Mouse (Mus musculus) embryonic facial prominence, embryonic 14.5 days (tissue): ENCODE data around the gene Sco2. TPM values are rescaled to one million over a fixed set of nuclear protein-coding genes. Genes with fewer than 3 reads are reported as not detected.

Experiments
- ATAC-seq: fragments of 200-750 bp; cut with Nextera tagmentation; 2 replicates; pipeline ENCODE4 v1.8.0; 2017; ENCODE audit warnings: low read depth, moderate number of reproducible peaks, moderate TSS enrichment
- DNase-seq: peaks from one replicate; pipeline ENCODE4 v3.0.0-alpha.2; 2015; ENCODE audit warnings: low spot score
- H3K27ac ChIP-seq: fragments of 300-500 bp; sonication (generic); replicated peaks from 2 replicates; pipeline ENCODE4 v1.5.1; 2014; ENCODE audit warnings: low read depth, mild to moderate bottlenecking, low read length, moderate library complexity
- H3K27me3 ChIP-seq: fragments of 300-500 bp; sonication (generic); replicated peaks from 2 replicates; pipeline ENCODE4 v1.6.1; 2014; ENCODE audit warnings: low read length; ENCODE audit not compliant: control insufficient read depth, insufficient read depth
- H3K36me3 ChIP-seq: fragments of 300-500 bp; sonication (generic); 2 replicates; pipeline ENCODE4 v1.6.1; 2014; ENCODE audit warnings: low read length, mixed read lengths; ENCODE audit not compliant: control insufficient read depth, insufficient read depth
- H3K4me1 ChIP-seq: fragments of 300-500 bp; sonication (generic); 2 replicates; pipeline ENCODE4 v1.6.1; 2014; ENCODE audit warnings: antibody characterized with exemption, low read length; ENCODE audit not compliant: control insufficient read depth, insufficient read depth
- H3K4me2 ChIP-seq: fragments of 300-500 bp; sonication (generic); 2 replicates; pipeline ENCODE4 v1.6.1; 2014; ENCODE audit warnings: low read depth, mild to moderate bottlenecking, low read length, moderate library complexity, mixed read lengths
- H3K4me3 ChIP-seq: fragments of 300-500 bp; sonication (generic); 2 replicates; pipeline ENCODE4 v1.5.1; 2014; ENCODE audit warnings: low read depth, mild to moderate bottlenecking, low read length
- H3K9ac ChIP-seq: fragments of 300-500 bp; sonication (generic); 2 replicates; pipeline ENCODE4 v1.6.1; 2014; ENCODE audit warnings: low read depth, mild to moderate bottlenecking, low read length, moderate library complexity, mixed read lengths
- H3K9me3 ChIP-seq: fragments of 300-500 bp; sonication (generic); 2 replicates; pipeline ENCODE4 v1.6.1; 2016; ENCODE audit warnings: low read length; ENCODE audit not compliant: control insufficient read depth
- WGBS: fragments of 180-500 bp; shearing (Covaris S2); extraction: QIAGEN DNeasy Blood & Tissue Kit; methylation state at CpG from one replicate; pipeline ENCODE4 v1.1.7; 2014; 5-methylcytosine and 5-hydroxymethylcytosine counted together
- polyA plus RNA-seq: library from polyadenylated mRNA; unstranded; fragments of >200 nt; fragmentation: Nextera tagmentation; extraction: Ambion mirVana; gene quantifications from 2 replicates; pipeline ENCODE4 v1.2.1, GENCODE M21; 2014

Gene Sco2
- 6.0 and 6.3 TPM in 2 replicates for polyA plus RNA-seq

DNA sequence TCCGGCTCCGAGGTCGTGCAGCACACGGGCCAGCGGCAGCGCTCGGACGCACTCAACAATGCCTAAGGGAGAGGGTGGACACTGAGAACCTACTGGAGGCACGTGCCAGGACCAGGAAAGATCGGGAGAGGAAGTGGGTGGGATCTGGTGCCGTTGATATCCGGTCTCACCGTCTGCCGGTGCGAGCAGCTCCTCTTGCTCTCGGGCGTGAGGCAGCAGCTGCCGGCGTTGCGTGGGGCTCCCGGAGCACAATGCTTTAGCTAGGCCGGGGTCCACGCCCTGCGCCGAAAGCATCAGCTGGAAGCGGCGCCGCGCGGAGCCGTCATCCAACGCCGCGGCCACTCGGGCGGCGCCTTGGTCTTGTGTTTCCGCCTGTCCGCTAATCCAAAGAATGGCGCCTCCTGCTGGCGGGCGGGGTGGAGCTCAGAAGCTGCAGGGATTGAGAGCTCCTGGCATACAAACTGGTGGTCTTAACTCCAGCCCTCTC lies at the start of gene Sco2:
Sco2 (minus strand) TSS at position 85 of the 487 bp plus-strand sequence.
- peak within 1 kb of the TSS; percentile 84 for H3K9ac ChIP-seq
- peak within 1 kb of the TSS; percentile 86 for H3K27ac ChIP-seq
- H3K36me3 ChIP-seq, result peaks cover 40% of the 10 kb centered on the region
- ATAC-seq (peak; percentile 81), DNase-seq (peak; percentile 90)
- no peaks in the 10 kb centered on the region for H3K9me3 ChIP-seq
- peak within 1 kb of the TSS; percentile 92 for H3K4me2 ChIP-seq
- H3K4me1 ChIP-seq, result peaks cover 14% of the 10 kb centered on the region; the same call in 1 of the 2 replicates
- WGBS, result 1% methylated on average over 26 of the region's 42 CpGs
- peak within 1 kb of the TSS; percentile 72 for H3K4me3 ChIP-seq
- peaks cover 35% of the 10 kb centered on the region for H3K27me3 ChIP-seq

DNA sequence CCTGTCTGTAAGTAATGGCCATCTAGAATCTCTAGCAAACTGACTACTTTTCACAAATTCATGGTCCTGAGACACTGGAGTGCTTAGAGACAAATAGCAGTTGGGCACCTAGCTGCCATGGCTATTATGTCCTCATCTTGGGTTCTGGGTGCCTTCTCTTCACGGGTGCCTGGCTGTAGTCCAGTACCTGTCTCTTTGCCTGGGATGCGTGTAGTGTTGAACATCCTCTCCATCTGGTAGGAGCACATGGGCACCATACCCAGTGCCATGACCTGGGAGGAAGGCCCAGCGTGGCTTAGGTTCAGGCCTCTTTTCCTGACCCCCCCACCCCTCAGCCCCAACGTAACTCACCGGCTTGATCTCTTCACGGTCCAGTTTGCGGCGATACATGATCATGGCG lies 48.3 kb upstream of the Sco2 start:
- DNase-seq, result no peak
- Histone ChIP-seq H3K9me3 (no peaks in the 10 kb centered on the region), H3K36me3 (peaks cover 23% of the 10 kb centered on the region), H3K9ac (no peak overlapping the region), H3K27ac (no peak overlapping the region), H3K27me3 (no peaks in the 10 kb centered on the region), H3K4me2 (no peak overlapping the region), H3K4me1 (no peaks in the 10 kb centered on the region), H3K4me3 (no peak overlapping the region)
- 89% methylated on average over 9 of the region's 9 CpGs for WGBS
- ATAC-seq, result no peak

DNA sequence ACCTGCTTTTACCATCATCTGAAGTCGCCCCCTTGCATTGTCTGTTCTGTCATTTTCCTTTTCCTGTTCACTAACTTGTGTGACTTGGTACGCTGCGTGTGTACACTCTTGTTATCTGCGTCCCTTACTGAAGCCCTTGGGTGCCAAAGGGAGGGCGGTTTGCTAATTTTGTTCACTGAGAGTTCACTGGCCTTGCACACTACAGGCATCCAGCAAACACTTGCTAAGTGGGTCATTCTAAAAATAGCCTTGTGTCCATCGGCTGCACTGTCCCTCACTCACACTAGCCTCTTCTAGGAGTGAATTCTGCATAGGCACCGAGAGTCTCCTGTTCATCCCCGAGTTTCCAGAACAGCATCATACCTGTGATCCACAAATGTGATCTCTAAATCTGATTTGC lies 41.6 kb upstream of the Sco2 start:
- H3K9ac ChIP-seq, result no peak overlapping the region
- no peak overlapping the region for H3K27ac ChIP-seq
- no peak overlapping the region for H3K4me2 ChIP-seq
- no peaks in the 10 kb centered on the region for H3K27me3 ChIP-seq
- ATAC-seq (no peak), DNase-seq (no peak)
- WGBS, result 85% methylated on average over 8 of the region's 8 CpGs
- H3K36me3 ChIP-seq, result peaks cover 8% of the 10 kb centered on the region; the same call in 1 of the 2 replicates
- no peaks in the 10 kb centered on the region for H3K4me1 ChIP-seq
- H3K9me3 ChIP-seq, result no peaks in the 10 kb centered on the region
- H3K4me3 ChIP-seq, result no peak overlapping the region

DNA sequence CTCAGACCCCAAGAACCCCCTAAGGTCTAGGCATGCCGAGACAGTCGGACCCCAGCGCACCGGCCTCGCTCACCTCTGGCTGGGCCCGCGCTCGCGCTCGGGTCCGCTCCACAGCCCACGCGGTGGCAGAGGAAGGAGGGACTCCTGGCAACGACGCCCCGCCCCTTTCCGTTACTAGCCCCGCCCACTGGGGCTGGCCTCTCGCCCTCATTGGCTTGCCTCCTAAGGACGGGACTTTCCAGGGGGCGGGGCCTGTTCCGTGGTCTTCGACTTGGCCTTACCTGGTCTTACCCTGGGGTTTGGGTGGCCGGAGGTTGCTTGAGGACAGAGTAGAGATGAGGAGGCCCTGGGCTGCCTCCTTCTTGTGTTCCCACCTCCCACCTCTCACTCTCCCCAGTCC lies 36.5 kb upstream of the Sco2 start, which contains the start of gene Syce3:
Syce3 (minus strand) TSS at position 386 of the 400 bp plus-strand sequence.
- no peak within 1 kb of the TSS for H3K27ac ChIP-seq
- H3K27me3 ChIP-seq, result no peaks in the 10 kb centered on the region
- no peaks in the 10 kb centered on the region for H3K4me1 ChIP-seq
- no peak within 1 kb of the TSS for H3K4me2 ChIP-seq
- peaks cover 10% of the 10 kb centered on the region; the same call in 1 of the 2 replicates for H3K9me3 ChIP-seq
- no peaks in the 10 kb centered on the region for H3K36me3 ChIP-seq
- no peak within 1 kb of the TSS for H3K9ac ChIP-seq
- ATAC-seq (no peak), DNase-seq (no peak)
- no peak within 1 kb of the TSS for H3K4me3 ChIP-seq
- WGBS, result 81% methylated on average over 11 of the region's 24 CpGs

DNA sequence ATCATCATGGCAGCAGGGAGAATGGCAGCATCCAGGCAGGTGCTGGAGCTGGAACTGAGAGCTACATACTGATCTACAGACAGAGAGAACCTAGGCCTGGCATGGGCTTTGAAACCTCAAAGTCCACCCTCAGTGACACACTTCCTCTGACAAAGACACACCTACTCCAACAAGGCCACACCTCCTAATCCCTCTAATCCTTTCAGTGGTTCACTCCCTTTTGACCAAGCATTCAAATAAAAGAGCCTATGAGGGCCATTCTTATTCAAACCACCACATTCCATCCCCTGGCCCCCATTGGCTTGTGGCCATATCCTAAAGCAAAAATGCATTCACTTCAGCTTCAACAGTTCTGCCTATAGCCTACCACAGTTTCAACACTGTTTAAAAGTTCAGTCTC lies 33.0 kb upstream of the Sco2 start:
- H3K4me3 ChIP-seq, result no peak overlapping the region
- H3K27ac ChIP-seq, result no peak overlapping the region
- no peak overlapping the region for H3K9ac ChIP-seq
- no peaks in the 10 kb centered on the region for H3K4me1 ChIP-seq
- DNase-seq (no peak), ATAC-seq (no peak)
- H3K27me3 ChIP-seq, result no peaks in the 10 kb centered on the region
- peaks cover 10% of the 10 kb centered on the region; the same call in 1 of the 2 replicates for H3K9me3 ChIP-seq
- no peak overlapping the region for H3K4me2 ChIP-seq
- no peaks in the 10 kb centered on the region for H3K36me3 ChIP-seq

DNA sequence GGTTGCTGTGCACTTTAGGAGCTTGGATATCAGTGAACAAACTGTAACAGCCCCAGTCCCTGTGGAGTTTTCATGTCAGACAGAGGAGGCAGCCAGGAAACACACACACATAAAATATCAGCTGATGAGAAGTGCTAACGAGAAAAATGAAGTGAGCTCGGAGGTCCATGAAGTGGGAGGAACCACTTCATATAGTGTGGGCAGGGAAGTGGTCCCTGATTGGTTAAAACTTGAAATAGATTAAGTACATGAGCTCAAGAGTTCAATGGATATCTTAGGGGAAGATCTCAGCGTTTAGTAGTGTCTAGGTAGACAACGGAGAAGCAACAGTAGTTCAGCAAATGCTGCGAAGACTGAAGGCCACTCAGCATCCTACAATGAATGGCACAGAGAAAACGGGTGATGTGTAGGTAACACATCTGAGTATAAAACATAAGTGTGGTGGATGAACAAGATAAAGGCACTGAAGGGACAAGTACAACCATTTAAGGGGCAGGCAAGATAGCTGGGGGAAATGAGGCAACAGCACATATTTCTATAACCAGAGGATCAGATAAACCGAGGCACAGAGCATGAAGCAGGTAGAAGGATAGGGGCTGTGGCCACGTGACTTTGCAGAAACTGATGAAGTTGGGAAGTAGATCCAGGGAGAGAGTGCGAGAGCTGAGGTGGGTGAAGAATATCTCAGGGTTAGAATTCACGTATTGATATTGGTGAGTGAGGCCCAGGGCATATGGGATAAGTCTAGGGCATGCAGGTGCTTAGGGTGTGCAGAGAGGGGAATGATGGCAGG lies 31.4 kb upstream of the Sco2 start:
- H3K36me3 ChIP-seq, result no peaks in the 10 kb centered on the region
- DNase-seq, result no peak
- no peaks in the 10 kb centered on the region for H3K4me1 ChIP-seq
- no peak overlapping the region for H3K27ac ChIP-seq
- no peaks in the 10 kb centered on the region for H3K27me3 ChIP-seq
- no peak for ATAC-seq
- peaks cover 10% of the 10 kb centered on the region; the same call in 1 of the 2 replicates for H3K9me3 ChIP-seq
- no peak overlapping the region for H3K4me2 ChIP-seq
- H3K9ac ChIP-seq, result no peak overlapping the region
- H3K4me3 ChIP-seq, result no peak overlapping the region
- WGBS, result 79% methylated on average over 10 of the region's 10 CpGs

DNA sequence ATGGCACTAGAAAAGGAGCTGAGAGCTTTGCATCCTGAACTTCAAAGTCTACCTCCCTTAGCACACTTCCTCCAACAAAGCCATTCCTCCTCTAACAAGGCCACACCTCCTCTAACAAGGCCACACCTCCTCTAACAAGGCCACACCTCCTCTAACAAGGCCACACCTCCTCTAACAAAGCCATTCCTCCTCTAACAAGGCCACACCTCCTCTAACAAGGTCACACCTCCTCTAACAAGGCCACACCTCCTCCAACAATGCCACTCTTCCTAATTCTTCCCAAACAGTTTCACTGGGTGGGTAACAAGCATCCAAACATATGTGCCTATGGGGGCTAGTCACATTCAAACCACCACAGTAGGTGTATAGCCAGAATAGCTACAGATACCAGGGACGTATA lies 28.8 kb upstream of the Sco2 start:
- ATAC-seq (no peak), DNase-seq (no peak)
- Histone ChIP-seq H3K4me3 (no peak overlapping the region), H3K27me3 (no peaks in the 10 kb centered on the region), H3K4me2 (no peak overlapping the region), H3K4me1 (no peaks in the 10 kb centered on the region), H3K27ac (no peak overlapping the region), H3K36me3 (no peaks in the 10 kb centered on the region), H3K9ac (no peak overlapping the region), H3K9me3 (0 out of 2 replicates have a peak, but pooled peaks cover 5% of the 10 kb centered on the region)
- 92% methylated on average over 1 of the region's 1 CpGs for WGBS

DNA sequence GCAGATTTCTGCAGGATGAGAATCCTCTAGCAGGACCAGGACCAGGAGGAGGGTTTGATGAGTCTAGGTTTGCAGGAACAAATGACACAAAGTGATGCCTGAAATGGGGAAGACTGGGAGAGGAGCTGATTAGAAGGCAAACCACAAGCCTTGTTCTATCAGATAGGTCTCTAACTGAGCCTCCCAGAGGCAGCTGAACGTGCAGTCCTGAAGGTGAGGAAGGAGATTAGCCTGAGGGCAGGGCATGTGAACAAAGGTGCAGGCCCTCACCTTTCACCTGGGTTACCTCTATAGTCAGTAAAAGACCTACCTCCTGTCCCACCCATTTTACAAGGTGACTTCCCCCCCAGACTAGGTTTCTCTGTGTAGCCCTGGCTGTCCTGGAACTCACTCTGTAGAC lies 26.1 kb upstream of the Sco2 start:
- WGBS, result 50% methylated on average over 1 of the region's 1 CpGs
- no peak overlapping the region for H3K9ac ChIP-seq
- no peaks in the 10 kb centered on the region for H3K36me3 ChIP-seq
- DNase-seq (no peak), ATAC-seq (no peak)
- no peaks in the 10 kb centered on the region for H3K27me3 ChIP-seq
- H3K4me3 ChIP-seq, result no peak overlapping the region
- no peak overlapping the region for H3K27ac ChIP-seq
- H3K9me3 ChIP-seq, result no peaks in the 10 kb centered on the region
- H3K4me1 ChIP-seq, result no peaks in the 10 kb centered on the region
- H3K4me2 ChIP-seq, result no peak overlapping the region

DNA sequence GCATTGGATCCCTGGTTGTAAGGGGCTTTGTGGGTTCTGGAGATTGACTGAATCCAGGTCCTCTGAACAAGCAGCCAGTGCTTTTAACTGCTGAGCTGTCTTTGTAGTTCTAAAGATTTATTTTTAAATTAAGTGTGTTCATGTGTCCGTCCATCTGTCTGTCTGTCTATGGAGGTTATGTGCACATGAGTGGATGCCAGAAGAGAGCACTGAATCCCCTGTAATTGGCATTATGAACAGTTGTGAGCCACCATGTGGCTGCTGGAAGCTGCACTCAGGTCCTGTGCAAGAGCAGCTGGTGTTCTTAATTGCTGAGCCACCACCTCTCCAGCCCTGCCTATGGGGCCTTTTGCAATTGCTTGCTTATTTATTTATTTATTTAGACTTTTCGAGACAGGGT lies 24.5 kb upstream of the Sco2 start:
- no peak overlapping the region for H3K4me3 ChIP-seq
- ATAC-seq (no peak), DNase-seq (peak; percentile 6)
- no peak overlapping the region for H3K4me2 ChIP-seq
- no peaks in the 10 kb centered on the region for H3K4me1 ChIP-seq
- no peaks in the 10 kb centered on the region for H3K27me3 ChIP-seq
- H3K36me3 ChIP-seq, result no peaks in the 10 kb centered on the region
- H3K27ac ChIP-seq, result no peak overlapping the region
- WGBS, result 70% methylated on average over 2 of the region's 2 CpGs
- H3K9ac ChIP-seq, result no peak overlapping the region
- no peaks in the 10 kb centered on the region for H3K9me3 ChIP-seq
